Mouse (Mus musculus) forebrain, postnatal 0 days (tissue): ENCODE data around the gene 1700016C15Rik. TPM values are rescaled to one million over a fixed set of nuclear protein-coding genes. Genes with fewer than 3 reads are reported as not detected.

Experiments
- ATAC-seq: fragments of 200-750 bp; cut with Nextera tagmentation; 2 replicates; pipeline ENCODE4 v1.8.0; 2017; ENCODE audit warnings: mild to moderate bottlenecking, moderate library complexity
- DNase-seq: peaks from one replicate; pipeline ENCODE4 v3.0.0-alpha.2; 2015
- H3K27ac ChIP-seq: fragments of 300-500 bp; sonication (generic); 2 replicates; pipeline ENCODE4 v1.5.1; 2014; ENCODE audit warnings: low read depth, mild to moderate bottlenecking, antibody characterized with exemption, low read length, moderate library complexity, mixed read lengths
- H3K27me3 ChIP-seq: fragments of 300-500 bp; sonication (generic); 2 replicates; pipeline ENCODE4 v1.6.1; 2014; ENCODE audit warnings: mild to moderate bottlenecking, low read length, mixed read lengths; ENCODE audit not compliant: insufficient read depth
- H3K36me3 ChIP-seq: fragments of 300-500 bp; sonication (generic); 2 replicates; pipeline ENCODE4 v1.6.1; 2014; ENCODE audit warnings: mild to moderate bottlenecking, moderate library complexity; ENCODE audit not compliant: insufficient read depth
- H3K4me1 ChIP-seq: fragments of 300-500 bp; sonication (generic); 2 replicates; pipeline ENCODE4 v1.6.1; 2014; ENCODE audit warnings: antibody characterized with exemption; ENCODE audit not compliant: insufficient read depth
- H3K4me2 ChIP-seq: fragments of 300-500 bp; sonication (generic); 2 replicates; pipeline ENCODE4 v1.6.1; 2014; ENCODE audit warnings: low read depth, mild to moderate bottlenecking, moderate library complexity
- H3K4me3 ChIP-seq: fragments of 300-500 bp; sonication (generic); 2 replicates; pipeline ENCODE4 v1.5.1; 2014; ENCODE audit warnings: low read depth, low read length, mixed read lengths
- H3K9ac ChIP-seq: fragments of 300-500 bp; sonication (generic); 2 replicates; pipeline ENCODE4 v1.6.1; 2014; ENCODE audit warnings: mild to moderate bottlenecking
- H3K9me3 ChIP-seq: fragments of 300-500 bp; sonication (generic); 2 replicates; pipeline ENCODE4 v1.6.1; 2016; ENCODE audit warnings: low read length
- CTCF ChIP-seq: sonication (generic); IDR thresholded peaks from 2 replicates; pipeline ENCODE4 v1.5.1; 2016; ENCODE audit warnings: antibody characterized with exemption, control low read depth, low read depth
- WGBS: fragments of 180-500 bp; shearing (Covaris S2); extraction: QIAGEN DNeasy Blood & Tissue Kit; methylation state at CpG from one replicate; pipeline ENCODE4 v1.1.7; 2014; 5-methylcytosine and 5-hydroxymethylcytosine counted together
- polyA plus RNA-seq: library from polyadenylated mRNA; unstranded; fragments of >200 nt; fragmentation: Nextera tagmentation; extraction: Ambion mirVana; gene quantifications from 2 replicates; pipeline ENCODE4 v1.2.1, GENCODE M21; 2015
- total RNA-seq: library from RNA; depleted of rRNA; stranded (reverse); fragments of >200 nt; gene quantifications from 2 replicates; pipeline ENCODE4 v1.2.3, GENCODE M21; 2014

1700016C15Rik gene
- total and polyA plus RNA-seq, 2 experiments from 2014 or later: 0.21 TPM; not detected in 1

DNA sequence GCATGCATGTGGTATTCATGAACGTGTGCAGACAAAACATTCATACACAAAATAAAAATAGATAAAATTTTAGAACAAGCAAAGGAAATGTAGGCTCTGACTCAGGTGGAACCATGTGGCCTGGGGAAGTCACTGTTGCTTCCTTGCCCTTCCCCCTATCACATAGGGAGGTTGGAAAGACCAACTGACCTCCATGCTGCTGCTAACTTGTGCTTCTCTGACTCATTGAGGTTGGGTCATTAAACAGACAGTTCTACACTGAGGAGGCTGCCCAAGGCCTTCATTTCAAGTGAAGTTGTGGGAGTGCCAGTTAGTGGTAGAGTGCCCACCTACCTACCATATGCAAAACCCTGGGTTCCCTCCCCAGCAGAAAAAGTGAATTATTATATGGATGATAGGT lies 22.0 kb upstream of the 1700016C15Rik start:
- Histone ChIP-seq H3K4me1 (no peaks in the 10 kb centered on the region), H3K9me3 (peaks cover 4% of the 10 kb centered on the region; the same call in 1 of the 2 replicates), H3K27ac (no peak overlapping the region), H3K4me2 (no peak overlapping the region), H3K9ac (no peak overlapping the region), H3K27me3 (no peaks in the 10 kb centered on the region), H3K4me3 (no peak overlapping the region), H3K36me3 (no peaks in the 10 kb centered on the region)
- DNase-seq (no peak), ATAC-seq (no peak)
- 86% methylated on average over 1 of the region's 1 CpGs for WGBS
- no peak for TF ChIP-seq CTCF

DNA sequence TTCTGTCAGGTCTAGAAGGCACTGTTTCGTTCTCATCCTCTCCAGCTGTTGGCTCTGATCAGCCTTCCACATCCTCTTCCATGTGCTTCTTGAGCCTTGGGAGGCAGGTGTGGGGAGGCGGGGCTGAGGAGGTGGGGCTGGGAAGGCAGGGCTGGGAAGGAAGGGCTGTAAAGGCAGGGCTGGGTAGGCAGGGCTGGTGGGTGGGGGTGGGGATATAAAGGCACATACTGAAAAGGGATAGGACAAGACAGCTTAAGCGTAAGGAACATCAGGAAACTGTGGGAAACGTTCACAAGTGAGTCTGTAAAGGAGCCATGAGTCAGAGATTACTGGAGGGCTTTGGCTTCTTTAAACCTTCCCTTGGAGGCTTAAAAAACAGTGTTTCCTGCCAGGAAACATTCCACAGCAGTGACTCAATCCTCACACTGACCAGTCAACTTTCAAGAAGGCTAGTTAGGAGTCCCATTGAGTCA lies 21.0 kb upstream of the 1700016C15Rik start:
- no peak overlapping the region for H3K27ac ChIP-seq
- DNase-seq (no peak), ATAC-seq (no peak)
- H3K27me3 ChIP-seq: no peaks in the 10 kb centered on the region
- no peaks in the 10 kb centered on the region for H3K36me3 ChIP-seq
- no peak overlapping the region for H3K4me3 ChIP-seq
- no peak for TF ChIP-seq CTCF
- peaks cover 4% of the 10 kb centered on the region; the same call in 1 of the 2 replicates for H3K9me3 ChIP-seq
- H3K9ac ChIP-seq: no peak overlapping the region
- no peak overlapping the region for H3K4me2 ChIP-seq
- H3K4me1 ChIP-seq: no peaks in the 10 kb centered on the region
- 68% methylated on average over 4 of the region's 4 CpGs for WGBS

DNA sequence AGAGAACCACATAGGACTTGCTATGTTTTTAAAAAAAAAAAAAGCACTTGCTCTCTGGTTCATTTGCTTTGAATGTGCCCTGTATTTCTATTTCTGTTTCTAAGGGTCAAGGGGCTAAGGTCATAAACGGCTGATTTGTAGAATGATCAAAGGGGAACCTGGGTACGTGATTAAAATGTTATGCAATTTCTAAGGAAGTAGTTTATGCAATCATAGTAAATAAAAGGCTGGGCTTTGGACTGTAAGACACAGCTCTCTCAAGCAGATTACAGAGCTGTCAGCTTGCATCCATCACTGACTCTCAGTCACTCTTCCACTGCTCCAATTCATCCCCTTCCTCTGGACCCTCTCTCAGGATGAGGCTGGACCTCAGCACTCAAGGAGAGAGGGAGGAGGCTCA lies 18.6 kb upstream of the 1700016C15Rik start:
- Histone ChIP-seq H3K27me3 (no peaks in the 10 kb centered on the region), H3K4me3 (no peak overlapping the region), H3K9ac (no peak overlapping the region), H3K4me1 (no peaks in the 10 kb centered on the region), H3K27ac (no peak overlapping the region), H3K36me3 (no peaks in the 10 kb centered on the region), H3K9me3 (peaks cover 4% of the 10 kb centered on the region; the same call in 1 of the 2 replicates), H3K4me2 (no peak overlapping the region)
- no peak for TF ChIP-seq CTCF
- WGBS: 78% methylated on average over 2 of the region's 2 CpGs
- ATAC-seq (no peak), DNase-seq (no peak)

DNA sequence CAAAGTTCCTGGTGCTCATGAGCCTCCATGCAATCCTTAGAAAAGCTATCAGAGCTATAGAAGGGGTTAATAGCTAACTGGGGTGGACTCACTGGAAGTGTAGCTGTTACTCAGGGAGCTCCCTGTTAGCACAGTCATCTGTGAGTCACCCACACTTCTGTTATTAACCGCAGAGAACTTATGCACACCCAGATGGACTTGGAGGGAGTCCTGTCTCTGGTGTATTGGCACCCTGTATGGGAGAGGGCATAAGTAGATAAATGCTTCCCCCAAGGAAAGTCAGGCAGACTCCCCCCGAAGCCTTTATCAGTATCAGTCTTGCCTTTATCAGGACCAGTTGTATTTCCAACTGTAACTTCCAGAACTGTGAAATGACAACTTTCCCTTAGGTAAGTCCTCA lies 18.2 kb upstream of the 1700016C15Rik start:
- Histone ChIP-seq H3K27ac (no peak overlapping the region), H3K4me1 (no peaks in the 10 kb centered on the region), H3K36me3 (no peaks in the 10 kb centered on the region), H3K9ac (no peak overlapping the region), H3K9me3 (peaks cover 4% of the 10 kb centered on the region; the same call in 1 of the 2 replicates), H3K4me3 (no peak overlapping the region), H3K27me3 (no peaks in the 10 kb centered on the region), H3K4me2 (no peak overlapping the region)
- ATAC-seq: no peak
- no peak for DNase-seq
- TF ChIP-seq CTCF: no peak
- 95% methylated on average over 2 of the region's 2 CpGs for whole genome bisulfite sequencing

DNA sequence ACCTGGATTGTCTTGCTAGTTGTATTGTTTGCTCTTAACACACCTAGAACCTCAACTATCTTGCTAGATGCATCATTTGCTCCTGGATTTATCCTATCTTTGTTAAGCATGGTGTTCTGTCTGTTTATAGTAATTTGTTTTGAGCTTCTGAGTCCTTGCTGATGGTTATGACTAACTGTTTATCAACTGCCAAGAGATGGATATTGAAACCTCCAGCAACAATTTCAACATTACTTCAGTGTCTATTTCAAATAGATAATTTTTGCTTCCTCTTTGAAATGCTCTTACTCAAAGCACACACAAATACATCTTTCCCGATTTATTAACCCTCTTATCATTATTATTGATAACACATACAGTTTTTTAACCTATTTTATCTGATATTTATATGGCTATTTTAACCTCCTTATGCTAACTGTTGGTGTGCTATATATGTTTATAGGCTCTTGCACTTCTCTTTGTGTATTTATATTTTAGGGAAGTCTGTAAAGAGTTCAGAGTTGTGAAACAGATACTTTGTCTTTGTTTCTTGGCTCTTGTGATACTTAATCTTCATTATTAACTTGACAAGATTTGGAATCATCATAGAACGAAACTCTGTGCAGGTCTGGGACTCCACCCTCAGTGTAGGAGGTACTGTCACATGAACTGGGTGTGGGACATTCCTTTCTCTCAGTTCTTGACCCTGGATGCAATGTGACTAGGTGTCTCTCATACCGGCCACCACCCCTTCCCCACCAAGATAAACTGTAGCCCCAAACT lies 15.8 kb upstream of the 1700016C15Rik start:
- Histone ChIP-seq H3K4me3 (no peak overlapping the region), H3K9ac (no peak overlapping the region), H3K4me1 (no peaks in the 10 kb centered on the region), H3K9me3 (peaks cover 4% of the 10 kb centered on the region; the same call in 1 of the 2 replicates), H3K36me3 (no peaks in the 10 kb centered on the region), H3K4me2 (no peak overlapping the region), H3K27me3 (no peaks in the 10 kb centered on the region), H3K27ac (no peak overlapping the region)
- DNase-seq (no peak), ATAC-seq (no peak)
- WGBS: 83% methylated on average over 3 of the region's 3 CpGs
- TF ChIP-seq CTCF: no peak

DNA sequence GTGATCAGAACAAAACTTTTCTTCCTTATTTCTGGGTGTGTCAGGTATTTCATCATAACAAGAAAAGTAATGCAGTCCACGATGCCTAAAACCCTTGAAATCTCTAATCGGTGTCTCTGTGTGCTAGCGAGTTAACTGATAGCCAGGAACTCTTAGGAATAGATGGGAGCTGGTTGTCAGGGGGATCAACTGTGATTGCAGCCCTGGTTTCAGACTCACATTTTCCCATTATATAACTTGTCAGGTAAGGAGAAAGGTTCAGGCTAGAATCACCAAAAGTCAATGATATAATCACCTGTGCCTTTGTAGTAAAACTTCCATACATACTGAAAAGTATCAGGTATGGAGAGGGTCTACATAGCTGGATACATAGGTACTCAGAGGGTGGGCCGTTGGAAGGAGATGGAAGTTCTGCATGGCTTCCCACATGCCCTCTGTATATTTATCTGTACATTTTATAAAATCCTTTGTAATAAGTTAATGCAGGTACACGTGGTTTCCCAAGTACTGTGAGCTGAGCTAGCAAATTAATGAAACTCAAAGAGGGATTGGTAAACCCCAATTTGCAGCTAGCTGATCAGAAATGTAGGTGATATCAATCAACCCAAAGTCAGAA lies 15.1 kb upstream of the 1700016C15Rik start:
- H3K4me2 ChIP-seq: no peak overlapping the region
- no peaks in the 10 kb centered on the region for H3K27me3 ChIP-seq
- no peaks in the 10 kb centered on the region for H3K36me3 ChIP-seq
- ATAC-seq: no peak
- H3K27ac ChIP-seq: no peak overlapping the region
- DNase-seq: no peak
- no peak overlapping the region for H3K4me3 ChIP-seq
- no peaks in the 10 kb centered on the region for H3K4me1 ChIP-seq
- H3K9me3 ChIP-seq: peaks cover 4% of the 10 kb centered on the region; the same call in 1 of the 2 replicates
- no peak overlapping the region for H3K9ac ChIP-seq
- WGBS: 93% methylated on average over 5 of the region's 5 CpGs
- TF ChIP-seq CTCF: no peak

DNA sequence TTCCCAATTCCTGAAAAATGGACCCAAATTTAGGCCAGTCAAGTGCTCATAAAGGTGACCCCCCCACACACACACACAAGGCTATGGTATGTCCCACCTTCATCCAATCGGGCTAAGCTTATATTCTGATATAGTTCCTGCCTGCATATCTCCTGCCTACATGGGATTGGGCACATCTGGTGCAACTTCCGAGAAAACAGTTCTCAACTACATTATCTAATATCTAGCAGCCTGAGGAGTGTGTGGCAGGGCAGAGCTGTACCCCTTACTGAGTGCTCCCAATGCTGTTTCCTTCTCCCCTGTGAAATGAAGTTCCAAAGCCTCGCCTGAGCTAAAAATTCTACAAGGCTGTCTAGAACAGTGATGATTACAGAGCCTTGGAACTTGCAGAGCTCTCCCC lies 13.2 kb upstream of the 1700016C15Rik start:
- 87% methylated on average over 3 of the region's 3 CpGs for WGBS
- Histone ChIP-seq H3K27ac (no peak overlapping the region), H3K9ac (no peak overlapping the region), H3K27me3 (no peaks in the 10 kb centered on the region), H3K4me2 (no peak overlapping the region), H3K4me3 (no peak overlapping the region), H3K36me3 (no peaks in the 10 kb centered on the region), H3K4me1 (no peaks in the 10 kb centered on the region), H3K9me3 (no peaks in the 10 kb centered on the region)
- no peak for DNase-seq
- ATAC-seq: no peak
- TF ChIP-seq CTCF: no peak
